Mouse (Mus musculus) heart, embryonic 14.5 days (tissue): Measurements from ENCODE around the gene Dnajc19. TPM values are rescaled to one million over a fixed set of nuclear protein-coding genes. Genes with fewer than 3 reads are reported as not detected.

Experiments used
- ATAC-seq: fragments of 200-750 bp; cut with Nextera tagmentation; 2 replicates; pipeline ENCODE4 v1.8.0; 2017; ENCODE audit warnings: low read depth, moderate TSS enrichment; ENCODE audit not compliant: insufficient number of reproducible peaks, insufficient read depth, low FRiP score
- H3K27ac ChIP-seq, 2 experiments: fragments of 200-500 bp in 1 of 2; fragments of 300-500 bp in 1 of 2; sonication (generic) in 1 of 2; replicated peaks in 1 of 2; 2 replicates each; pipeline ENCODE4 v1.5.1; 2012 to 2014; ENCODE audit warnings: low read depth in 2 of 2, low read length in 2 of 2, control low read depth in 1 of 2, mild to moderate bottlenecking in 1 of 2, mixed read lengths in 1 of 2; ENCODE audit not compliant: control insufficient read depth in 1 of 2, insufficient read depth in 1 of 2
- H3K27me3 ChIP-seq: fragments of 300-500 bp; sonication (generic); 2 replicates; pipeline ENCODE4 v1.6.1; 2014; ENCODE audit warnings: mild to moderate bottlenecking, low read length, control low read depth; ENCODE audit not compliant: control insufficient read depth, insufficient read depth
- H3K36me3 ChIP-seq: fragments of 300-500 bp; sonication (generic); 2 replicates; pipeline ENCODE4 v1.6.1; 2014; ENCODE audit warnings: mild to moderate bottlenecking, control low read depth, low read length, mixed read lengths; ENCODE audit not compliant: control insufficient read depth, insufficient read depth
- H3K4me1 ChIP-seq, 2 experiments: fragments of 200-500 bp in 1 of 2; fragments of 300-500 bp in 1 of 2; sonication (generic) in 1 of 2; 2 replicates each; pipeline ENCODE4 v1.6.1; 2012 to 2014; ENCODE audit warnings: low read length in 2 of 2, control low read depth in 1 of 2, mixed read lengths in 1 of 2; ENCODE audit not compliant: control insufficient read depth in 2 of 2, insufficient read depth in 2 of 2
- H3K4me2 ChIP-seq: fragments of 300-500 bp; sonication (generic); 2 replicates; pipeline ENCODE4 v1.6.1; 2014; ENCODE audit warnings: mild to moderate bottlenecking, low read length
- H3K4me3 ChIP-seq, 2 experiments: fragments of 200-500 bp in 1 of 2; fragments of 300-500 bp in 1 of 2; sonication (generic) in 1 of 2; 2 replicates each; pipeline ENCODE4 v1.5.1; 2012 to 2014; ENCODE audit warnings: low read length in 2 of 2, mild to moderate bottlenecking in 2 of 2, control low read depth in 1 of 2, low read depth in 1 of 2, moderate library complexity in 1 of 2; ENCODE audit not compliant: control insufficient read depth in 1 of 2, insufficient read depth in 1 of 2
- H3K9ac ChIP-seq: fragments of 300-500 bp; sonication (generic); 2 replicates; pipeline ENCODE4 v1.6.1; 2014; ENCODE audit warnings: mild to moderate bottlenecking, low read length
- H3K9me3 ChIP-seq: fragments of 300-500 bp; sonication (generic); 2 replicates; pipeline ENCODE4 v1.6.1; 2016; ENCODE audit warnings: low read length, control low read depth; ENCODE audit not compliant: control insufficient read depth
- WGBS: fragments of 180-500 bp; shearing (Covaris S2); extraction: QIAGEN DNeasy Blood & Tissue Kit; methylation state at CpG from one replicate; pipeline ENCODE4 v1.1.7; 2014; 5-methylcytosine and 5-hydroxymethylcytosine counted together
- polyA plus RNA-seq: library from polyadenylated mRNA; unstranded; fragments of >200 nt; fragmentation: Nextera tagmentation; extraction: Ambion mirVana; gene quantifications from 2 replicates; pipeline ENCODE4 v1.2.1, GENCODE M21; 2014

Gene Dnajc19
- polyA plus RNA-seq, result 149 TPM in 2 replicates

DNA sequence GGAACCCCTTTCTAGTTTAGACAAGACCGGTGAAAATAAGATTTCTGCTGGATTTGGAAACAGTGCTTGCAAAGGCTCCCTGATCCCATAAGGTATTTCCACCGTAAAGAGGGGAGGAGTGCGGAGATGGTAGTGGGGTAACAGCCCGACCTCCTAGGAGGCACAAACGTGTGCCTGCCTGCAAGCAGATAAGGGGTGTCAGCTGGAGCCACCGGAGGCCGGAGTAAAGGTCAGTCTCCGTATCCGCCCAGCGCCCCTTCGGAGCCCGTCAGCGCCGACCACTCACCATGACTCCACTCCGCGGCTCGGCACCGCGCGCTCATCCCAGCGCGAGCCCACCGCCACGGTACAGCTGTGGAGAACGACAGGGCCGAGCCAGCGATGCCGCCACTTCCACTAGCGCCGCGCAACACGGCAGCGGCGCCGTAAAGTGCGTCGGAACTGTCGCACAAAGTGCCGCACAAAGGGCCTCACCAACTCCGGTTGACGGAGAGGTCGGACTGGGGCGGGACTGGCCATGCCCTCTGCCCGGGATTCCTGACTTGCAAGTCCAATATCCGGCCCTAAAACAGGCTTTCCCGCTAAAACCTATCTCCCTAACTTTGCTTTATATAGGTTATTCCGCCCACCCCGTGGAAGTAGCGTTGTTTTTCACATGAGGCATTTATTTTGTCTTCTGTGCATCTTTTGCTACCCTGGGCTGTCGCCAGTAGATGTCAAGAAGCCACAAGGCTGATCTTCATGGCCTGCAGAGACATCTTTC lies at the start of gene Dnajc19:
Dnajc19 (minus strand) TSS at position 422 of the 763 bp plus-strand sequence.
- Histone ChIP-seq H3K4me2 (peak within 1 kb of the TSS; percentile 69), H3K4me1 (peaks cover 0 to 15% of the 10 kb centered on the region in 2 experiments; a peak in 2 of 4 replicates), H3K9me3 (no peaks in the 10 kb centered on the region), H3K9ac (peak within 1 kb of the TSS; percentile 82), H3K36me3 (peaks cover 20% of the 10 kb centered on the region), H3K27ac (peak within 1 kb of the TSS; percentile 61 to 63), H3K4me3 (peak within 1 kb of the TSS; percentile 71 to 85), H3K27me3 (no peaks in the 10 kb centered on the region)
- ATAC-seq, result peak; percentile 89
- under 1% methylated on average over 50 of the region's 50 CpGs for WGBS

DNA sequence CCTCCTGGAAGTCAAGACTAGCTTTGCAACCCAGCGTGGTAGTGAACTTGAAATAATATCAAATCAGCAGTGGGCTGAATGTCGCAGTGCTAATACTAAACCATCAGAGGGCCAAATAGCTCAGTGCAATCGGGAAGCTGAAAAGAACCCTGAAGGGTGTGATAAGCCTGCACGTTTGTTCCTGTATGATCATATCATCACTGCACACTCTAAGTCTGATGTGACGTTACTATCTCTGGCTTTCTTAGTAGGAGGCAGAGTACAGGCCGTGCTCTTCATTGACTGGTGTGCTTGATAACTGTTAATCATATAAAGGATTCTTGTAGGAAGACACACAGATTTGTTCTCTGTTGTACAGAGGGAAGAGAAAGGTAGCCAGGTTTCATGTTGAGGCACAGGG lies 48.8 kb upstream of the Dnajc19 start:
- no peaks in the 10 kb centered on the region for H3K36me3 ChIP-seq
- H3K27me3 ChIP-seq, result no peaks in the 10 kb centered on the region
- no peak overlapping the region for H3K4me2 ChIP-seq
- no peak overlapping the region for H3K27ac ChIP-seq
- H3K4me3 ChIP-seq, result no peak overlapping the region
- H3K9me3 ChIP-seq, result no peaks in the 10 kb centered on the region
- no peak overlapping the region for H3K9ac ChIP-seq
- no peaks in the 10 kb centered on the region for H3K4me1 ChIP-seq
- no peak for ATAC-seq
- WGBS, result 52% methylated on average over 6 of the region's 6 CpGs

- 84% methylated on average over 5 of the region's 5 CpGs for WGBS
- no peak overlapping the region for H3K9ac ChIP-seq
These were observed 40.2 kb upstream of the Dnajc19 start for GRCm38 (mm10) chr3:34121311-34121710.

GRCm38 (mm10) chr3:34120791-34121190 lies 39.7 kb upstream of the Dnajc19 start:
- ATAC-seq, result no peak

More at GRCm38 (mm10) chr3:34121311-34121710, 40.2 kb upstream of the Dnajc19 start:
- no peak overlapping the region for H3K4me3 ChIP-seq
- no peak overlapping the region for H3K4me2 ChIP-seq
- no peak overlapping the region for H3K27ac ChIP-seq
- H3K4me1 ChIP-seq, result no peaks in the 10 kb centered on the region
- H3K27me3 ChIP-seq, result no peaks in the 10 kb centered on the region
- no peaks in the 10 kb centered on the region for H3K36me3 ChIP-seq
- no peaks in the 10 kb centered on the region for H3K9me3 ChIP-seq
- ATAC-seq, result no peak

GRCm38 (mm10) chr3:34119869-34120268 lies 38.7 kb upstream of the Dnajc19 start:
- Histone ChIP-seq H3K27ac (no peak overlapping the region), H3K27me3 (no peaks in the 10 kb centered on the region), H3K9me3 (no peaks in the 10 kb centered on the region), H3K4me2 (no peak overlapping the region), H3K4me1 (no peaks in the 10 kb centered on the region), H3K36me3 (no peaks in the 10 kb centered on the region), H3K4me3 (no peak overlapping the region), H3K9ac (no peak overlapping the region)
- ATAC-seq, result no peak
- WGBS, result 81% methylated on average over 4 of the region's 4 CpGs

More at GRCm38 (mm10) chr3:34120791-34121190, 39.7 kb upstream of the Dnajc19 start:
- no peaks in the 10 kb centered on the region for H3K4me1 ChIP-seq
- H3K4me3 ChIP-seq, result no peak overlapping the region
- no peak overlapping the region for H3K4me2 ChIP-seq
- 89% methylated on average over 3 of the region's 3 CpGs for WGBS
- no peaks in the 10 kb centered on the region for H3K36me3 ChIP-seq
- H3K9ac ChIP-seq, result no peak overlapping the region
- H3K27ac ChIP-seq, result no peak overlapping the region
- no peaks in the 10 kb centered on the region for H3K27me3 ChIP-seq
- no peaks in the 10 kb centered on the region for H3K9me3 ChIP-seq

GRCm38 (mm10) chr3:34115806-34116205 lies 34.7 kb upstream of the Dnajc19 start:
- H3K9me3 ChIP-seq, result no peaks in the 10 kb centered on the region
- no peak overlapping the region for H3K4me2 ChIP-seq
- no peaks in the 10 kb centered on the region for H3K4me1 ChIP-seq
- H3K9ac ChIP-seq, result no peak overlapping the region
- H3K27ac ChIP-seq, result no peak overlapping the region
- no peak for ATAC-seq
- H3K27me3 ChIP-seq, result no peaks in the 10 kb centered on the region
- no peak overlapping the region for H3K4me3 ChIP-seq
- WGBS, result 34% methylated on average over 6 of the region's 6 CpGs
- H3K36me3 ChIP-seq, result no peaks in the 10 kb centered on the region

DNA sequence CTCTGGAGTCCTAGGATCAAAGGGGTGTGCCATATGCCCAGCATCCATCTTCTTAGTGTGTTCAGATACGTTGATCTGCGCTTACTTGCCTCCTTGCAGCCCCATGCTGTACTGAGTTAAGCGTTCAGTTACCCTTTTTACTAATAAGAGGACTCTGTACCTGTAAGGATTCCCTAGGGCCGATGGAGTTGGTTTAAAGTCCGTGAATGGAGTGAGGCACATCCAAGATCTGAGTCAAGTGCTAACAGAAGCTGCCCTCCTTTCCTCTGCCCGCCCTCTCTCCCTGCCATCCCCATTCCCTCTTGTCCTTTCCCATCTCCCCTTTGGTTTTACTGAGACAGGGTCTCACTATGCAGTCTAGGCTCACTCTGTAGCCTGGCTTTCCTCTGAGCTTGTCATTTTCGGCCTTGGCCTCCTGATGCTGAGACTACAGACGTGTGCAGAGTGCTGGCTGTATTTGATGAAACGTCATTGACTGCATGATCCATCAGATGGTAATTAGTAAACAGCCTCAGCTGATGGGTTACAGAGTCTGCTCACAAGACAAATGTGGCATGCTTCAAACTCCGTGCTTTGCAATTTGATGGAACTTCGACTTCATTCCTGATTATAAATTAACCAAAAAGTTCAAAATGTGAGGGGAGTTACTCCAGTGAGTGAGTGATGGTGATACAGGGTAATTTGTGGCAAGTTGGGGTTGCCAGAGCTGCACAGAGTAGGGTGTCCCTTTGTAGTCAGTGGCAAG lies 31.0 kb upstream of the Dnajc19 start:
- no peak overlapping the region for H3K4me3 ChIP-seq
- H3K36me3 ChIP-seq, result no peaks in the 10 kb centered on the region
- ATAC-seq, result no peak
- no peak overlapping the region for H3K4me2 ChIP-seq
- WGBS, result 71% methylated on average over 11 of the region's 11 CpGs
- H3K27me3 ChIP-seq, result no peaks in the 10 kb centered on the region
- no peak overlapping the region for H3K27ac ChIP-seq
- no peak overlapping the region for H3K9ac ChIP-seq
- H3K4me1 ChIP-seq, result no peaks in the 10 kb centered on the region
- H3K9me3 ChIP-seq, result no peaks in the 10 kb centered on the region
